Mouse (Mus musculus) bone marrow, adult 2 months (tissue): ENCODE measurements around the gene Serpinb1c. TPM values are rescaled to one million over a fixed set of nuclear protein-coding genes. Genes with fewer than 3 reads are reported as not detected.
"Not testable (repeated sequence)": the region's sequence is repeated elsewhere in the genome, so short reads cannot be mapped to it uniquely, and the experiment has no call there.

Experiments used
- H3K27ac ChIP-seq: fragments of 200-500 bp; 2 replicates; pipeline ENCODE4 v1.5.1; 2012; ENCODE audit warnings: low read depth, mild to moderate bottlenecking, control low read depth, inconsistent platforms, low read length; ENCODE audit not compliant: control insufficient read depth, poor library complexity, insufficient read depth
- H3K4me1 ChIP-seq: fragments of 200-500 bp; 2 replicates; pipeline ENCODE4 v1.6.1; 2011; ENCODE audit warnings: low read length; ENCODE audit not compliant: control insufficient read depth, insufficient read depth
- H3K4me3 ChIP-seq: fragments of 200-500 bp; replicated peaks from 2 replicates; pipeline ENCODE3; 2011; ENCODE audit warnings: mild to moderate bottlenecking, low read depth, low read length, control low read depth; ENCODE audit not compliant: control insufficient read depth
- CTCF ChIP-seq: fragments of 200-500 bp; IDR thresholded peaks from 2 replicates; pipeline ENCODE4 v1.5.1; 2011; ENCODE audit warnings: low read length, control low read depth; ENCODE audit not compliant: control insufficient read depth, insufficient read depth
- POLR2A ChIP-seq: fragments of 200-500 bp; IDR thresholded peaks from 2 replicates; pipeline ENCODE4 v1.6.1; 2011; ENCODE audit warnings: low read depth, mild to moderate bottlenecking, control low read depth, low read length, borderline replicate concordance; ENCODE audit not compliant: control insufficient read depth
- WGBS: fragments of 180-500 bp; shearing (Covaris S2); methylation state at CpG from one replicate; pipeline ENCODE4 v1.1.7; 2018; 5-methylcytosine and 5-hydroxymethylcytosine counted together
- polyA plus RNA-seq: library from polyadenylated mRNA; stranded (reverse); fragments of >200 nt; gene quantifications from 2 replicates; pipeline ENCODE4 v1.2.4, GENCODE M21; 2011; ENCODE audit warnings: low replicate concordance; ENCODE audit not compliant: missing spikeins, insufficient read depth, insufficient read length

Serpinb1c gene
- polyA plus RNA-seq, result not detected in 2 replicates

DNA sequence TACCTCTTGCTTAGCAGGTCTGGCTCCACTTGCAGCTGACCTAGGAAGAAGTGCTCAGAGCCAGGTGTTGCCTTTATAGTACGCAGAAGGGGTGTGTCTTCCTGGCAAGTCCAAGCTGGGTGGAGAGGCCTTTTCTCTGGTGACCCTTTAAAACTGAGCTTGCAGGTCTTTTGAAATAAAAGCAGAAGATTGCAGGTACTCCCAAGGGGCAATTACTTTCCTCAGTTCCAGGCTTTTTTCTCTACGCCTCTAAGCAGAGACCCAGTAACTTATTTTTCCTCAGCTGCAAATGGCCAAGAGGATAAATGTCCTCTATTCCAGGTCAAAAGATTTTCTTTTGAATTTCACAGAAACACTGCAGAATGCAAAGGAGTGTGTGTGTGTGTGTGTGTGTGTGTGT, at the start of gene Serpinb1c:
Serpinb1c (minus strand) TSS at position 101 of the 400 bp plus-strand sequence.
- Histone ChIP-seq H3K4me3 (no peak within 1 kb of the TSS), H3K4me1 (no peaks in the 10 kb centered on the region), H3K27ac (no peak within 1 kb of the TSS)
- no peak for TF ChIP-seq POLR2A
- TF ChIP-seq CTCF, result no peak
- 92% methylated on average over 2 of the region's 2 CpGs for WGBS

DNA sequence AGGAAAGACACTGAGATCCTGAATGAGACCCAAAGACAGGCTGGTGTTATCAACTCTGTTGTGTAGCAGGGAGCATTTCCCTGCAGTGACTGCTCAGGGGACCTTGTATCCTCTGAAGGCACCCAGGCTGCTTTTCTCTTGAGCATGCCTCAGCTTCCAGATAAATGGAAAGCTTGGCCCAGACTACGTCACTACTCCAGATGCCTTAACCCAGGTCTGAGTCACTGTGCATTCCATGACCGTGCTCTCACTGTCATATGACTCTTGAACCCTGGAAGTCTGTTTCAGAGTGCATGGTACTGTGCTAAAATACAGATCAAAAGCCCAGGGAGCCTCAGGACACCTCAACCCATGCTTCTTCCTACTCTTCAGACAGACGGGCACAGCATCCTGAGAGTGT, 41.2 kb upstream of the Serpinb1c start:
- not testable (repeated sequence) for H3K4me3 ChIP-seq, H3K4me1 ChIP-seq, H3K27ac ChIP-seq
- 67% methylated on average over 3 of the region's 3 CpGs for WGBS

DNA sequence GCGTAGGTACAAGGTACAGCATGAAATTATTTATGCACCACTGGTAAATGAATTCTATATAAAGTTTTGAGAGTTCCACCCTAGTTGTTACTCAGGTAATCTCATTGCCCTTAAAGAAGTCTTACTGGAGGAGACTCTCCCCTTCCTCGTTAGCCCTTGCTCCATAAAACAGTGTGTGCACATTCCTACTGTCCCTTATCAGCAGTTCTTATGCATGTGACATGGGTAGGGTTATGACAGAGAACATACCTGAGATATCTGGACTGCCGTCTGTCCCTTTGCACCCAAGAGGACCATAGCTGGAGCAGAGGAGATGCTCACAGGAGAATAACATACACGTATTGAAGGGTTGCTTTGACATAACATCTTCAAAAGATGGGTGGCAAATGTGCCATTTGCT, 40.3 kb upstream of the Serpinb1c start:
- 73% methylated on average over 4 of the region's 4 CpGs for WGBS
- not testable (repeated sequence) for H3K4me3 ChIP-seq, H3K27ac ChIP-seq, H3K4me1 ChIP-seq

DNA sequence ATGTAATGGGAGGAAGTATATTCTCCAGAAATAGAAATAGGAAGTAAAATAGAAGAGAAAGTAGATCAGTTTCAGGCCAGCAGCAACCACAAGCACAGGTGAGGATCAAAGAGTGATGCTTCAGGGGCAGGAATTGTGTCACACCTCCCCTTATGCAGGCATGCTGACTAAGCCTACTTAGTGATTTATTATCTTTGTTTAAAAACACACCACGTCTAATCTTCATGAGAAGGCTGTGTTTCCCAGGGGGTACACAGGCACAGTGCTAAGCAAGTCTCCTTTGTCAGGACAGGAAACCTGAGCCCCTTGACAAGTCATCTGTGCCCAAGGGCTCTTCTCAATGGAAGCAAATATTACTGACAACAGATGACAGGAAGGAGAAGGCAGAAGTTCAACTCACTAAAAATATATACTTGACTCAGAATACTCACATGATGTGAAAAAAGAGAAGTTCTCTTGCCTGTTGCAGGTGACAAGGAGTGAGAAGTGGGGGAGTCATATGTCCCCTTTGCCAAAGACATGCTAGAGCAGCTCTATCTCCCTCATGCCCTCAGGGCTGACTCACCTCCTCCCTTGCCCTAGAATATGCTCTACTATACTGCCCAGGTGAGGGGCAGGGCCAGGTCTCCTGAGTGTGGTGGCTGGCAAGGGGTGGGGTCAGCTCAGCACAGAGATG, 36.8 kb upstream of the Serpinb1c start:
- WGBS, result 8% methylated on average over 1 of the region's 1 CpGs
- H3K4me3 ChIP-seq, result no peak overlapping the region
- peaks cover 2% of the 10 kb centered on the region; the same call in 1 of the 2 replicates for H3K4me1 ChIP-seq
- TF ChIP-seq CTCF, result no peak
- no peak for TF ChIP-seq POLR2A
- H3K27ac ChIP-seq, result no peak overlapping the region

DNA sequence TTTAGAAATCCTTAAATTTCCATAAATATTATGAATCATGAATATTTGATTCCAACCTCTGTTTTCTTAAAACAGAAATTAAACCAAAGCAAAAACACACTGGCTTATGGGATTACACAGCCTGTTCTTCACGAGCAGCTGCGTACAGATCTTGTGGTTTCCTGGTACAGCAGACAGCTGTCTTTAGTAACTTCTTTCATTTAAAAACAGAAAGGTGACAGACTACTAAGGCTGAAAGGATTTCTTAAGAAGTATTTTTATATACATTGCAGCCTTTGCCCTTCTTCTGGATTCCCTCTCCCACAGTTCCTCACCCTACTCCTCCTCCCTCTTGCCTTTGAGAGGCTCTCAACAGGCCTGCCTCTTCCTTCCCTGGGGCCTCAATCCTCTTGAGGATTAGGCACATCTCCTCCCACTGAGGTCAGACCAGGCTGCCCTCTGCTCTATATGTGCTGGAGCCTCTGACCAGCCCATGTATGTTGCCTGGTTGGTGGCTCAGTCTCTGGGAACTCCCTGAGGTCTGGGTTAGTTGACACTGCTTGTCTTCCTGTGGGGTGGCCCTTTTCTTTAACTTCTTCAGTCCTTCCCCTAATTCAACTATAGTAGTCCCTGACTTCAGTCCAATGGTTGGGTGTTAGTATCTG, 31.2 kb upstream of the Serpinb1c start:
- Histone ChIP-seq H3K4me3 (no peak overlapping the region), H3K4me1 (no peaks in the 10 kb centered on the region; the same call in 1 of the 2 replicates), H3K27ac (peak overlapping the region; percentile 72)
- TF ChIP-seq CTCF (no peak), POLR2A (no peak)
- WGBS, result 10% methylated on average over 2 of the region's 2 CpGs

DNA sequence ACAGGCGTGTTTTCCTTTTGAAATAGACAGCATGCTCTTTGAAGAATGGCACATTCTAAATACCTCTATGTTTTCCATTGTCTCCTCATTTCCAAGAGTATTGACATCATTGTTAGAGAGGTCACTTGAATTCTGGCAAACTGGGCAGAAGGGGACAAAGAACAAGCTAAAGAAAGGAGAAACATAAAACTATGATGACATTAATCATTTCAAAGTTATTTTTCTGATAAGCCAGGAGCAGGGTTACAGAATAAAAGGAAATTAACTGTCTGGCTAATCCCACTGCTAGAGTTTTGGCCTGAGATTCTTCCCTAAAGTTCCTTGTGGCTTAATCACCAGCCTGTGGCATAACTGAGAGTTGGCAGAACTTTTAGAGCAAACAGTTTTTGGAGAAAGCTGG, 29.2 kb upstream of the Serpinb1c start:
- 81% methylated on average over 1 of the region's 1 CpGs for WGBS

DNA sequence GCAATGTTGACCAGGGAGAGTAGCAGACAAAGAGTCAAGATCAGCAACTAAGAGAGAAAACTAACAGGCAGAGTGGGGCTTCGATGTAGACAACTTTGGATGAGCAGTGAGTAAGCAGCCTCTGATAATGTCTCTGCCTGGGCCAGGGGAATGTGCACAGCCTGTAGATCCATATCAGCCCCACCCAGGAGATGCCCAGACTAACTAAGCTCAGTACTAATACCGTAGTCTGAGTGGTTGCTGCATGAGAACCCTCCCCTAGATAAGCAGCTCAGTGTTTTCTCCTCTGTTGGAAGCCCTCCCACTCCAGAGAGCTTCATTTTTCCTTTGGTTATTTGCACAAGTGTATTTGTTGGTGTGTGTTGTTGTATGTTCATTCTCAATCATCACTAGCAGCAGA, 28.6 kb upstream of the Serpinb1c start:
- no peak overlapping the region for H3K4me3 ChIP-seq
- TF ChIP-seq CTCF (no peak), POLR2A (no peak)
- no peak overlapping the region for H3K27ac ChIP-seq
- no peaks in the 10 kb centered on the region; the same call in 1 of the 2 replicates for H3K4me1 ChIP-seq
- 73% methylated on average over 2 of the region's 2 CpGs for WGBS

More for the DNA sequence above, 29.2 kb upstream of the Serpinb1c start:
- Histone ChIP-seq H3K4me3 (no peak overlapping the region), H3K27ac (no peak overlapping the region), H3K4me1 (no peaks in the 10 kb centered on the region; the same call in 1 of the 2 replicates)
- no peak for TF ChIP-seq CTCF
- no peak for TF ChIP-seq POLR2A

DNA sequence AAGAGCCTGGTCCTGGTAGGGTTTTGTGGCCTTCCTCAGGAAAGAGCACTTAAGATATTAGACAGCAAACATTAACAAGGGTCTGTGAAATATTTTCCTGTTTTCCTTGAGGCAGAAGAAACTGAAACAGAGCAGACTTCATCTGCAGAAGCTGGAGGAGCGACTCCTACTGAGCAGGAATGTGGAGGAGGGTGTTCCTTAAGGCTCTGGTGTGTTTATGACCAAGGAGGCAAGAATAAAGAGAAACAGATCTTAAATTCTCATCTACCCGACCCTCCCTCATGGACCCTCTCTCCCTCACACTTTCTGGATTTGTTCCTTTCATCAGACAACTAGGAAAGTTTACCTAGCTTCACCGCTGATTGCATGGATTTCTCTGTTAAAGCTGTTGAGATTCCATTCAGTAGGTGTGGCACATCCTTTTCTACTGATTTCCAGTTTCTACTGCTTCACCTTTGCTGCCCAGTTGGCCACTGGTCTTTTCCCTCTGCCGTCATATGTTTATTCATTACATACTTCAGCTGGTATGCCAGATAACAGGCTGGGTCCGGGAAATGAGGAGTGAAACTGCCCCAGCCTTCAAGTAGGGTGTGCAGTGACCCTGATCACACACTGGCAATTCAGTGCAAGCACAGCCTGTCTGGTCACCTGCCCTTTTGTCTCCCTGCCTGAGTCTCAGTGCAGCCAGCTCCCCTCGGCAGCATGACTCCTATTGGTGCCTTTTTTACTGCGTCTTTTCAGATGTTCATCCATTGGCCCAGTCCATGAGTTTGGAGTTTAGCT, 26.8 kb upstream of the Serpinb1c start:
- TF ChIP-seq POLR2A (no peak), CTCF (no peak)
- Histone ChIP-seq H3K27ac (no peak overlapping the region), H3K4me1 (no peaks in the 10 kb centered on the region; the same call in 1 of the 2 replicates), H3K4me3 (no peak overlapping the region)
- 72% methylated on average over 7 of the region's 7 CpGs for WGBS
